Comparison of ENCODE assay signal across 9 mouse cellular contexts in genomic region chr4:46094916-46095825, GRCm38 (mm10). TPM values are rescaled to one million over a fixed set of nuclear protein-coding genes. Genes with fewer than 3 reads are reported as not detected.
A peak's percentile ranks its signal among the peaks of the same experiment; 100 is the strongest.
DNase-seq lines count a peak whose midpoint lies in the region; ATAC-seq lines count a peak whose summit lies in the region.
"Had no signal": no experiment of that assay in that cellular context is flagged by ENCODE, and none has a peak within 500 bp of the region (broad histone marks: within the 10 kb centered on the region; RNA-seq: fewer than 3 reads in every experiment).

No protein-coding gene starts in this region.

- H3K27me3 ChIP-seq in hindbrain, embryonic 15.5 days, result no peaks in the 10 kb centered on the region
- no peaks in the 10 kb centered on the region for H3K27me3 ChIP-seq in liver, embryonic 12.5 days (replicated peaks)
- H3K27me3 ChIP-seq: stomach, embryonic 15.5 days had no signal

- no peak overlapping the region for H3K4me3 ChIP-seq in hindbrain, embryonic 15.5 days
- no peak overlapping the region for H3K4me3 ChIP-seq in liver, embryonic 12.5 days
- H3K4me3 ChIP-seq: stomach, embryonic 15.5 days had no signal

- peaks cover 5% of the 10 kb centered on the region; the same call in 1 of the 2 replicates for H3K4me1 ChIP-seq in hindbrain, embryonic 15.5 days (replicated peaks)
- H3K4me1 ChIP-seq in liver, embryonic 12.5 days, result no peaks in the 10 kb centered on the region
- H3K4me1 ChIP-seq: stomach, embryonic 15.5 days had no signal

- WGBS in hindbrain, embryonic 15.5 days, result 45% methylated on average over 15 of the region's 15 CpGs
- 66% methylated on average over 15 of the region's 15 CpGs for WGBS in liver, embryonic 12.5 days (ENCODE audit: insufficient replicate concordance)

- ATAC-seq in hindbrain, embryonic 15.5 days (ENCODE audit: low FRiP score, low read depth), result peak; percentile 39; the same call in 1 of the 2 replicates
- ATAC-seq in liver, embryonic 12.5 days, result no peak

- H3K27ac ChIP-seq in hindbrain, embryonic 15.5 days (replicated peaks), result 0 out of 2 replicates have a peak overlapping the region, but pooled peaks have one; percentile 7
- no peak overlapping the region for H3K27ac ChIP-seq in liver, embryonic 12.5 days
- H3K27ac ChIP-seq: stomach, embryonic 15.5 days had no signal

- peak; percentile 71 for DNase-seq in left cerebral cortex, adult 11 months (ENCODE audit: low spot score)
- no peak for DNase-seq in left cerebral cortex, postnatal 10 days (ENCODE audit: extremely low spot score in 1 of 2, low spot score in 2 of 2)
- DNase-seq in MN1 (ENCODE audit: low spot score), result peak; percentile 60
- DNase-seq in cerebellum, adult 8-10 months, result peak; percentile 57
- no peak for DNase-seq in urinary bladder, postnatal 25 days (ENCODE audit: low spot score)
- no peak for DNase-seq in right cerebral cortex, adult 2 months (ENCODE audit: low spot score in 2 of 2)

- no peaks in the 10 kb centered on the region for H3K36me3 ChIP-seq in hindbrain, embryonic 15.5 days
- peaks cover 100% of the 10 kb centered on the region for H3K36me3 ChIP-seq in liver, embryonic 12.5 days
- H3K36me3 ChIP-seq: stomach, embryonic 15.5 days had no signal

- H3K9ac ChIP-seq in hindbrain, embryonic 15.5 days, result no peak overlapping the region
- H3K9ac ChIP-seq in liver, embryonic 12.5 days, result no peak overlapping the region
- H3K9ac ChIP-seq: stomach, embryonic 15.5 days had no signal

- H3K4me2 ChIP-seq in hindbrain, embryonic 15.5 days, result no peak overlapping the region
- no peak overlapping the region for H3K4me2 ChIP-seq in liver, embryonic 12.5 days
- H3K4me2 ChIP-seq: stomach, embryonic 15.5 days had no signal

- no peaks in the 10 kb centered on the region for H3K9me3 ChIP-seq in hindbrain, embryonic 15.5 days
- no peaks in the 10 kb centered on the region for H3K9me3 ChIP-seq in liver, embryonic 12.5 days (replicated peaks)
- H3K9me3 ChIP-seq: stomach, embryonic 15.5 days had no signal

- intact Hi-C loops in left cerebral cortex, postnatal 10 days (cut with DNase I), result no loop called here

RNA-seq across cellular contexts. Expression of gene Ncbp1, which starts 43.2 kb away (rescaled TPM):
- 10 to 100 TPM; 48.7 to 53.1 TPM for total RNA-seq in left cerebral cortex, postnatal 10 days (2021)
- polyA plus RNA-seq in hindbrain, embryonic 15.5 days (2015; fragmentation: Nextera tagmentation; extraction: Ambion mirVana), result 71.5 and 73.4 TPM in 2 replicates
- 66.9 and 68.0 TPM in 2 replicates for polyA plus RNA-seq in liver, embryonic 12.5 days (2016; fragmentation: Nextera tagmentation; extraction: Ambion mirVana)

RNA-seq across cellular contexts. Expression of gene Tstd2, which starts 43.3 kb away (rescaled TPM):
- 10 to 100 TPM; 16.5 to 16.9 TPM for total RNA-seq in left cerebral cortex, postnatal 10 days (2021)
- polyA plus RNA-seq in hindbrain, embryonic 15.5 days (2015; fragmentation: Nextera tagmentation; extraction: Ambion mirVana), result 33.4 and 34.0 TPM in 2 replicates
- 23.3 and 23.9 TPM in 2 replicates for polyA plus RNA-seq in liver, embryonic 12.5 days (2016; fragmentation: Nextera tagmentation; extraction: Ambion mirVana)

RNA-seq across cellular contexts. Expression of gene Tmod1, which starts 56.4 kb away (rescaled TPM):
- 10 to 100 TPM; 10.5 to 11.3 TPM for total RNA-seq in left cerebral cortex, postnatal 10 days (2021)
- 1.6 and 1.9 TPM in 2 replicates for polyA plus RNA-seq in hindbrain, embryonic 15.5 days (2015; fragmentation: Nextera tagmentation; extraction: Ambion mirVana)
- polyA plus RNA-seq in liver, embryonic 12.5 days (2016; fragmentation: Nextera tagmentation; extraction: Ambion mirVana), result 45.3 and 46.4 TPM in 2 replicates

Comparison
In these comparisons a context has a peak if more than half of its experiments do, and no peak if none do; other contexts are left out.
1. DNase-seq: peak in left cerebral cortex, adult 11 months (single experiment), MN1 (single experiment) and cerebellum, adult 8-10 months (single experiment); none in left cerebral cortex, postnatal 10 days (0 of 2), urinary bladder, postnatal 25 days (single experiment) and right cerebral cortex, adult 2 months (0 of 2).
2. RNA of gene Tmod1, which starts 56.4 kb away (polyA plus RNA-seq): 45.3 to 46.4 TPM in liver, embryonic 12.5 days; 1.6 to 1.9 TPM in hindbrain, embryonic 15.5 days; every median in the first group is over 10 times any median in the second.